Mouse (Mus musculus) liver, embryonic 16.5 days (tissue): ENCODE measurements around the gene Arntl2. TPM values are rescaled to one million over a fixed set of nuclear protein-coding genes. Genes with fewer than 3 reads are reported as not detected.
A peak's percentile ranks its signal among the peaks of the same experiment; 100 is the strongest.

Source experiments
- ATAC-seq: fragments of 200-750 bp; cut with Nextera tagmentation; 2 replicates; pipeline ENCODE4 v1.8.0; 2017; ENCODE audit warnings: low read depth, mild to moderate bottlenecking, moderate number of reproducible peaks, moderate library complexity
- H3K27ac ChIP-seq: fragments of 300-500 bp; sonication (generic); 2 replicates; pipeline ENCODE4 v1.5.1; 2014; ENCODE audit warnings: mild to moderate bottlenecking, low read length
- H3K27me3 ChIP-seq: fragments of 300-500 bp; sonication (generic); 2 replicates; pipeline ENCODE4 v1.6.1; 2014; ENCODE audit warnings: low read depth, low read length, mixed read lengths; ENCODE audit not compliant: control insufficient read depth, insufficient read depth
- H3K36me3 ChIP-seq: fragments of 300-500 bp; sonication (generic); 2 replicates; pipeline ENCODE4 v1.6.1; 2014; ENCODE audit warnings: mild to moderate bottlenecking; ENCODE audit not compliant: control insufficient read depth, insufficient read depth
- H3K4me1 ChIP-seq: fragments of 300-500 bp; sonication (generic); 2 replicates; pipeline ENCODE4 v1.6.1; 2014; ENCODE audit warnings: low read depth, low read length, mixed read lengths; ENCODE audit not compliant: control insufficient read depth
- H3K4me2 ChIP-seq: fragments of 300-500 bp; sonication (generic); 2 replicates; pipeline ENCODE4 v1.6.1; 2014; ENCODE audit warnings: low read depth, low read length, mixed read lengths
- H3K4me3 ChIP-seq: fragments of 300-500 bp; sonication (generic); 2 replicates; pipeline ENCODE4 v1.5.1; 2014; ENCODE audit warnings: low read depth, mild to moderate bottlenecking, low read length
- H3K9ac ChIP-seq: fragments of 300-500 bp; sonication (generic); 2 replicates; pipeline ENCODE4 v1.6.1; 2014; ENCODE audit warnings: low read depth, low read length
- H3K9me3 ChIP-seq: fragments of 300-500 bp; sonication (generic); replicated peaks from 2 replicates; pipeline ENCODE4 v1.6.1; 2016; ENCODE audit warnings: low read length; ENCODE audit not compliant: control insufficient read depth
- WGBS: fragments of 180-500 bp; shearing (Covaris S2); extraction: QIAGEN DNeasy Blood & Tissue Kit; methylation state at CpG from one replicate; pipeline ENCODE4 v1.1.7; 2014; ENCODE audit not compliant: insufficient replicate concordance; 5-methylcytosine and 5-hydroxymethylcytosine counted together
- polyA plus RNA-seq: library from polyadenylated mRNA; unstranded; fragments of >200 nt; fragmentation: Nextera tagmentation; extraction: Ambion mirVana; gene quantifications from 2 replicates; pipeline ENCODE4 v1.2.1, GENCODE M21; 2015

The Arntl2 gene
- polyA plus RNA-seq, 1 experiment from 2014 or later: 0.44 TPM

DNA sequence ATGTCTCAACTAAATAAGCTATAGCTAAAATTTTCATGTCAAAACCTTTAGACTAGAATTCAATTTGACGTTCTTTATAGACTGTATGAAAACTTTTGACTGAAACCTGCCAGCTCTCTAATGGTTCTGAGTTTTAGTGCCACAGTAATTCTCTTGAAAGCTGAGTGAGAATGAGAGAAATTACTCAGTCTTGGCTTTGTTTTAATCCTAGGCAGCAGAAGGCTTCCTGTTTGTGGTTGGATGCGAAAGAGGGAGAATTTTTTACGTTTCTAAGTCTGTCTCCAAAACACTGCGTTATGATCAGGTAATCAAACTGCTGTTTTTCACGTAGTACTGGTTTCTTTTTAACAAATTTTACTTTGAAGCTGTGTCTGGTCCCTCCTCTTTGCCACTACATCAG, 17.2 kb downstream of the Arntl2 start:
- H3K4me1 ChIP-seq: no peaks in the 10 kb centered on the region
- no peaks in the 10 kb centered on the region for H3K27me3 ChIP-seq
- 55% methylated on average over 5 of the region's 5 CpGs for WGBS
- H3K4me2 ChIP-seq: no peak overlapping the region
- no peak for ATAC-seq
- no peaks in the 10 kb centered on the region for H3K36me3 ChIP-seq
- H3K4me3 ChIP-seq: no peak overlapping the region
- no peaks in the 10 kb centered on the region for H3K9me3 ChIP-seq
- no peak overlapping the region for H3K9ac ChIP-seq
- no peak overlapping the region for H3K27ac ChIP-seq

DNA sequence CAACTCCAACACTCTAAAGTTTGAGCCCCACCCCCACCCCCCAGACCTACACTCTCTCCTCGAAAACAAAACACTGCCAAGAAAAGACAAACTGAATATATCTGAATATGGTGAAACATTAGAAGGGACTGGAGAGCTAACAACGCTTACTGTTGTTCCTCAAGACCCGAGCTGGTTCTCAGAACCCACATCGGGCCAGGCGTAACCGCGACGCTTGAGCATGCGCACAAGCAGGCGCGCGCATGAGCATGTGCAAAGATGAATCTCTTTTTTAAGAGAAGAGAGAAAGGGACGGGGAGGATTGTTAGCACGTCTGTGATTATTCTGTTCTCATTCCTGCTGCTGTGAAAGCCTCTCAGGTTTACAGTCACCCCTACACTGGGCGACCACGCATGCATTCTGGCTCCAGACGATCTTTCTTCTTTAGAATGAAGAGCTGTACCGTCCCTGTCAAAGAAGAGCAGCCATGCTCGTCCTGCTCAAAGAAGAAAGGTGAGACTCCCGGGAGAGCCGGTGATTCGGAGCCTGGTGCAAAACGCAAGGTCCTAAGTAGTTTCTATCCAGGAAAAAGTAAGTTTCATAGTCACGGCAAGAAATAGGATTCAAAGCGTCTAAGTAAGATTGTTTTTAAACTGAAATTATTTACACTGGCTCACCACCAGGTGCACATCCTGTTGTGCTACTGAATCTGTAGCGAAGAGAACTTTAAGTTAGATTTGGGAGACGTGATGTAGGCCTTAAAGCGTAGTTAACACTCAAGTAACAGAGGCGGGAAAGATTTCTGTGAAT, 24.5 kb downstream of the Arntl2 start:
- WGBS: 76% methylated on average over 29 of the region's 29 CpGs
- Histone ChIP-seq H3K27ac (no peak overlapping the region), H3K27me3 (no peaks in the 10 kb centered on the region), H3K36me3 (no peaks in the 10 kb centered on the region), H3K4me3 (no peak overlapping the region), H3K4me2 (no peak overlapping the region), H3K9ac (no peak overlapping the region), H3K9me3 (no peaks in the 10 kb centered on the region), H3K4me1 (no peaks in the 10 kb centered on the region)
- ATAC-seq: no peak

DNA sequence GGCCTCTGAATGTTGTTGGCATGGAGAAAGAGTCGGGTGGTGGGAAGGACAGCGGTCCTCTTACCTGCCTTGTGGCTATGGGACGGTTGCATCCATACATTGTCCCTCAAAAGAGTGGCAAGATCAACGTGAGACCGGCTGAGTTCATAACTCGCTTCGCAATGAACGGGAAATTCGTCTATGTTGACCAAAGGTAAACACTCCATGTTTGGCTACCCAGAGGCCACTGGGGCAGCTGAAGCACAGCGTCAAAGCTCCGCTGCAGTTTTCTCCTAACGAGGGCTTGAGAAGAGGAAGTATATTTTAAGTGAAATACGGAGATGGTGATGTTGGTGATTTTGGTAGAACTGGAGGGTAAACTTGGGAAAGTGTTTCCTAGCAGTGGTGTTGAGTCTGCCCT, 26.1 kb downstream of the Arntl2 start:
- Histone ChIP-seq H3K4me2 (no peak overlapping the region; the same call in 1 of the 2 replicates), H3K36me3 (no peaks in the 10 kb centered on the region), H3K4me3 (no peak overlapping the region), H3K9me3 (no peaks in the 10 kb centered on the region), H3K27ac (no peak overlapping the region), H3K9ac (no peak overlapping the region), H3K4me1 (no peaks in the 10 kb centered on the region), H3K27me3 (no peaks in the 10 kb centered on the region)
- peak; percentile 71 for ATAC-seq
- WGBS: 52% methylated on average over 13 of the region's 13 CpGs

DNA sequence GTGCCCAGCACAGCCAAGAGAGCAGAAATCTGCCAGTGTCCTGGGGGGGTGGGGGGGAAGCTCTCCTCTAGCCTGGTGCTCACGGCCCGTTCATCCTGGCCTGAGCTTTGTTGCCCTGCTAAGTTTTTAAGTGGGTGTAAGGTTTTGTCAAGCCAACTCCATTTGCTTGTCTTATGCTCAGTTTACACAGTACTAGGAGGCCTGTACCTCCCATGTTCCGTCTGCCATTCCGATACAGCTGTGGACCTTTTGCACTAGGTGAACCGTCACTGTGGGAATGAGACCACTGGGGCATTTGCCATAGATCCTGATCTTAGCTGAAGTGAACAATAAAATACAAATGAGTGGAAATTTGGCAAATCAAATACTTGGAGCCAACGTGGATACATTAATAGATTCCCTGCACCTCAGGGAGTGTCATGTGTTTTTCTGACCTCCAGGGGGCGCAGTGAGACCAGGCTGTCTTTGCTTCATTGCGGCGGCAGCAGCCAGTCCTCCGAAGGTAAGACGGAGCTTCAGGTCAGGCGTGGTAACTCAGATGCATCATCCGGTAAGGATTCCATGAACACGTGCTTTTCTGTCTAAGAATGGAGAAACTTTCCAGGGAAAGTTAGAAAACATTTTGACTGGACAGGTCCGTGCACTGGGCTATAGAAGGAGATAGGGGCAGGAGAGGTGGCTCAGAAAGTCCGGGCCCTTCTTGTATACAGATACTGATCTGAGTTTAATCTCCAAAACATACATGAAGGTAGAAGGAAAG, 29.1 kb downstream of the Arntl2 start:
- H3K27me3 ChIP-seq: no peaks in the 10 kb centered on the region
- H3K4me3 ChIP-seq: no peak overlapping the region
- no peaks in the 10 kb centered on the region for H3K36me3 ChIP-seq
- H3K9me3 ChIP-seq: no peaks in the 10 kb centered on the region
- ATAC-seq: no peak
- H3K4me2 ChIP-seq: no peak overlapping the region
- WGBS: 38% methylated on average over 16 of the region's 16 CpGs
- no peak overlapping the region for H3K27ac ChIP-seq
- H3K9ac ChIP-seq: no peak overlapping the region
- no peaks in the 10 kb centered on the region for H3K4me1 ChIP-seq

DNA sequence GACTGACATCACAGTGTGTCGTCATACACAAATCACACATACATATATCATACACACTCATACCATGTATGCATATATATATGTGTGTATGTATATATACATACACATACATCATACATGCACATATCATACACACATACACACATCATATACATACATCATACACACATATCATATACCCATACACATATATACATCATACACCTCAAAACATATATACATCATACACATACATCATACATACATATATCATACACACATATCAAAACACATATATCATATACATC, 29.6 kb downstream of the Arntl2 start:
- Histone ChIP-seq H3K27me3 (no peaks in the 10 kb centered on the region), H3K4me2 (no peak overlapping the region), H3K27ac (no peak overlapping the region), H3K36me3 (no peaks in the 10 kb centered on the region), H3K4me1 (no peaks in the 10 kb centered on the region), H3K9ac (no peak overlapping the region), H3K4me3 (no peak overlapping the region), H3K9me3 (no peaks in the 10 kb centered on the region)
- no peak for ATAC-seq
- 70% methylated on average over 1 of the region's 1 CpGs for WGBS

DNA sequence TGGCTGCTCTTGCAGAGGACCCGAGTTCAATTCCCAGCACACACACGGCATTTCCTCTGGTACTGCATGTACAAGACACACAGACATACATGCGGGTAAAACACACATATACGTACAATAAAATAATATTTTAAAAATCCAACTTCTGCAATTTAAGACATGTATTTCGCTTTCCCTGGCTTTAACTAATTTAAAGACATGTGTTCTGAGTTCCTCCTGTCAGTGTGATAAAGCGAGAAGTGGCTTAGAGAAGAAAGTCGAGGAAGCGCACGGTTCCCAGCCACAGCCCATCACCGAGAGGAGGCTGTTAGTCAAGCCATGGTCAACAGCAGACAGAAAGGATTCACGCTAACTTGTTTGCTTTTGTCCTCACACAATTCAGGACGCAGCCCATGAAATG, 35.5 kb downstream of the Arntl2 start:
- Histone ChIP-seq H3K27me3 (no peaks in the 10 kb centered on the region), H3K4me1 (no peaks in the 10 kb centered on the region), H3K36me3 (no peaks in the 10 kb centered on the region), H3K9ac (no peak overlapping the region), H3K9me3 (no peaks in the 10 kb centered on the region), H3K27ac (no peak overlapping the region), H3K4me2 (no peak overlapping the region), H3K4me3 (no peak overlapping the region)
- no peak for ATAC-seq
- 74% methylated on average over 12 of the region's 12 CpGs for WGBS

DNA sequence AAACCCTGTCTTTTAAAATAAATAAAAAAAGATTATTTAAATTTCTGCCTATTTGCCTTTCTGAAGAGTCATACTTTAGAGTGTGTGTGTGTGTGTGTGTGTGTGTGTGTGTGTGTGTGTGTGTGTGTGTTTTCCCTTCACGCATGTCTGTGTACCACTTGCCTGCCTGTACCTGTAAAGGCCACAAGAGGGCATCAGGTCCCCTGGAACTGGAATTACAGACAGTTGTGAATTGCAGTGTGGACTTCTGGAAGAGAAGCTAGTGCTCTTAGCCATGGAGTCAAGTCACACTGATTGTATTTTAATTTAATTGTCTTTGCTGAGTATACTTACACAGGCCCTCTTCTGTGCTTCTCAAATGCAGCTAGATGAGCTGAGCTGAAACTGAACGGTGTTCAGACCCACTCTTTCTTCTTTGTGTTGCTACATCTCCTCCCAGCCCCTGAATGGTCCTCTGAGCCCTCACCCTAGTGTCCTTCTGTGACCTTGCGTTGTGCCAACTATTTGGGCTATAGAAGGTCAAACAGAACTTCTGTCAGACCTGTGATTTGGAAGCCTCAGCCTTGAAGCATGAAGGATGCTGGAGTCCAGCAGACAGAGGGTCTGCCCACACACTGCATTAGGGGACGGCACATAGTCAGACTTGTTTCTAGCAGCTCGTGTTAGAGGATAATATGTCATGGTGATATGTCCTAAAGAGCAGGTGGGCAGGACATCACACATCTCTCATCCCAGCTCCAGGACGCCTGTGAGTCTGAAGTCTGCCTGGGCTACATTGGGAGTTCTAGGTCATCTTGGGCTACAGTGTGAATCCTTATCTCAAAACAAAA, 37.8 kb downstream of the Arntl2 start:
- Histone ChIP-seq H3K9ac (no peak overlapping the region), H3K27ac (no peak overlapping the region), H3K9me3 (no peaks in the 10 kb centered on the region), H3K36me3 (no peaks in the 10 kb centered on the region), H3K4me1 (no peaks in the 10 kb centered on the region), H3K4me2 (no peak overlapping the region), H3K4me3 (no peak overlapping the region), H3K27me3 (no peaks in the 10 kb centered on the region)
- ATAC-seq: 0 out of 2 replicates have a peak, but pooled peaks have one; percentile 16
- WGBS: 56% methylated on average over 6 of the region's 6 CpGs

DNA sequence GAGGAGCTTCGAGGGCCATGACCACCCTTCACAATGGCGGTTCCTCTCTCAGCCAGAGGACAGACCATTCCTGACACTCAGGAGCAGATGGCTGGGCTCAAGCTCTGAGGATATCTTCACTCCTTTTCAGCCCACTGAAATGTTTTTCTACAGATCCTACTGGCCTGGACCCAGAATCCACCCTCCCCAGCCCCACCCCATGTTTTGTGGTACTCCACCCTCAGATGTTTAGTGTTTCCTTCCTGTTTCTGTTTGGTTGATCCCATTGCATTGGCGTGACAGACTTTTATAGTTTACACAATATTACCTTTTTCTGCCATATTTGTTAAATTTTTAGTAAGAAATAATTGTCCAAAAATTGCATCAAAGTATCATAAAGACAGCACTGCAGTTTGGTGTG, 38.5 kb downstream of the Arntl2 start:
- no peak overlapping the region for H3K9ac ChIP-seq
- WGBS: 38% methylated on average over 3 of the region's 3 CpGs
- no peak for ATAC-seq

DNA sequence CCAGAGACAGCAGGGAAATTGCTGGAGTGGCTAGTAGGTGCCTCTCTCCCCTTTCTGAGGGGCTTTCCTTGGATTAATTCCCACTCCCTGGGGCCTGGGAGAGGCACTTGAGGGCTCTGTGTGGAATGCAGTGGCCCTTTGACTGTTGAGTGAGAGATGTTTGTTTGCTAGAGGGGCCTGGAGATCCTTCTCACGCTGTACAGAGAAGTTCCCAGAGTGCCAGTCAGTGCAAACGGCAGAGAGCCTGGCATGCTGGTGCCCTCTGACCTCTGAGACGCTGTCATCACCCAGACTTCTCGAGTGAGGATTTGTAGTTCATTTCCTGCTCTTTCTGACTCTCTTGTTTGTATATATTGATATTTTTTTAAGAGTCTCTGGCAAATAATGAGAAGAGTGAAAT, 39.9 kb downstream of the Arntl2 start:
- 39% methylated on average over 4 of the region's 4 CpGs for WGBS

More for the DNA sequence above, 38.5 kb downstream of the Arntl2 start:
- no peaks in the 10 kb centered on the region for H3K4me1 ChIP-seq
- H3K9me3 ChIP-seq: no peaks in the 10 kb centered on the region
- H3K4me3 ChIP-seq: no peak overlapping the region
- no peak overlapping the region for H3K4me2 ChIP-seq
- H3K27ac ChIP-seq: no peak overlapping the region
- no peaks in the 10 kb centered on the region for H3K36me3 ChIP-seq
- no peaks in the 10 kb centered on the region for H3K27me3 ChIP-seq

More for the DNA sequence above, 39.9 kb downstream of the Arntl2 start:
- Histone ChIP-seq H3K4me1 (no peaks in the 10 kb centered on the region), H3K9me3 (no peaks in the 10 kb centered on the region), H3K4me3 (no peak overlapping the region), H3K4me2 (no peak overlapping the region), H3K36me3 (no peaks in the 10 kb centered on the region), H3K27ac (no peak overlapping the region), H3K9ac (no peak overlapping the region), H3K27me3 (no peaks in the 10 kb centered on the region)
- ATAC-seq: no peak
